14 mouse cellular contexts compared by ENCODE assay signal in the genomic region with DNA sequence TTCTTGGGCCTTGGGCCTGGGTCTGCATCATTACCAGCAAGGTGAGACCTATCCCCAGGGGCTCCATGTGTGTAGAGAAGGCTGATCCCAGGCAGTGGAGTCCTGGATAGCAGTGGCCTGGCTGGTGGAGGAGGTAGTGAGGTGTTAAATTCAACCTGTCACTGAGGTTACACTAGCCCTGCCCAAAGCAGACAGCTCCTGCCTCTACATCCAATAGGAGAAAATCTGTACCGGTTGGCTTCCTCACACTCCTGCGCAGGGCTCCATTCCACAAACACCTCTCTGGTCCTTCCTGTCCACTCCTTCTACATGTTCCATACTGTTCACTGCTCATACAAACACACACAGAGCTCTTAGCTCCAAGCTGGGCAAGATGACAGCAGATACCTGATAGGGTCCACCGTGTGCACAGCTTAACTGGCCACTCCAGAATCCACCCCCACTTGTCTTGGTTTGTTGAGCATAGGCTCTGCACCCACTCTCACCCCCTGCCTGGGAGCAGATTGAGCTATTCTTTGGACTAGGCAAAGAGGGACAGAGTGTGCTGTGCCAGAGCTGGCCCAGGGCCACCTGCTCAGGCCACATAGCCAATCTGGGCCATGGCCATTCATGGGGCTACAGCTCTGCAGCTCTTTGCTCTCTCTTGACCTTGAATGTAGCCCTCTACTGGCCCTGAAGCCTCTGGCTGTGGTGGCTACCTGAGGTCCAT. TPM values are rescaled to one million over a fixed set of nuclear protein-coding genes. Genes with fewer than 3 reads are reported as not detected.
DNase-seq lines count a peak whose midpoint lies in the region.
"Had no signal": no experiment of that assay in that cellular context is flagged by ENCODE, and none has a peak within 500 bp of the region (broad histone marks: within the 10 kb centered on the region; RNA-seq: fewer than 3 reads in every experiment).

No protein-coding gene starts in this region.

- H3K4me3 ChIP-seq in brown adipose tissue, adult 24 weeks (ENCODE audit: insufficient read depth, low read depth, low read length): no peak overlapping the region
- H3K4me3 ChIP-seq: hindbrain, embryonic 13.5 days; myocyte had no signal

- peak; percentile 72 for DNase-seq in kidney, adult 9 months
- DNase-seq in kidney, adult 11 months: no peak
- DNase-seq in adrenal gland, postnatal 10 days: peak; percentile 73
- DNase-seq in gastrocnemius, postnatal 36 days: peak; percentile 27 to 46
- no peak for DNase-seq in embryo, embryonic 10.5 days (ENCODE audit: low spot score)
- no peak for DNase-seq in urinary bladder, postnatal 10 days (ENCODE audit: low spot score)
- no peak for DNase-seq in urinary bladder, postnatal 14 days (ENCODE audit: low spot score)
- DNase-seq: lung, postnatal 36 days had no signal

- peak overlapping the region; percentile 33 for H3K27ac ChIP-seq in brown adipose tissue, adult 24 weeks (replicated peaks; ENCODE audit: low read depth, low read length)
- H3K27ac ChIP-seq: hindbrain, embryonic 13.5 days had no signal

- H3K4me1 ChIP-seq in brown adipose tissue, adult 24 weeks (ENCODE audit: control insufficient read depth, insufficient read depth, insufficient read length, low read length): peaks cover 17% of the 10 kb centered on the region
- H3K4me1 ChIP-seq: hindbrain, embryonic 13.5 days had no signal

- intact Hi-C loops in gastrocnemius, postnatal 36 days (cut with DNase I): no loop called here

RNA-seq across cellular contexts. Expression of gene Ptgds, which starts 8.3 kb away (rescaled TPM):
- total RNA-seq in adrenal gland, postnatal 10 days (2021): 1 to 10 TPM; 3.8 to 3.9 TPM
- 15.2 and 46.8 TPM in 2 replicates for polyA plus RNA-seq in brown adipose tissue, adult 24 weeks (2012; ENCODE audit: insufficient read depth, insufficient read length, missing spikeins)
- under 1 TPM in 1 of 2 experiments, not detected in 1; 0.39 TPM for total RNA-seq in gastrocnemius, postnatal 36 days (2021)
- polyA plus RNA-seq: limb, embryonic 11.5 days had no signal

RNA-seq across cellular contexts. Expression of gene Lcn12, which starts 15.6 kb away (rescaled TPM):
- total RNA-seq in adrenal gland, postnatal 10 days (2021): not detected
- polyA plus RNA-seq in brown adipose tissue, adult 24 weeks (2012; ENCODE audit: insufficient read depth, insufficient read length, missing spikeins): not detected in 2 replicates
- not detected for total RNA-seq in gastrocnemius, postnatal 36 days (2021)
- total RNA-seq: ES-E14 had no signal
- polyA plus RNA-seq: hindbrain, embryonic 13.5 days; limb, embryonic 11.5 days; myocyte; spleen, adult 2 months had no signal

RNA-seq across cellular contexts. Expression of gene Paxx, which starts 17.2 kb away (rescaled TPM):
- 10 to 100 TPM; 33.1 to 42.3 TPM for total RNA-seq in adrenal gland, postnatal 10 days (2021)
- polyA plus RNA-seq in brown adipose tissue, adult 24 weeks (2012; ENCODE audit: insufficient read depth, insufficient read length, missing spikeins): 195 and 218 TPM in 2 replicates
- 10 to 100 TPM; 13.4 to 13.6 TPM for total RNA-seq in gastrocnemius, postnatal 36 days (2021)

RNA-seq across cellular contexts. Expression of gene Clic3, which starts 21.5 kb away (rescaled TPM):
- total RNA-seq in adrenal gland, postnatal 10 days (2021): under 1 TPM; 0.90 to 0.91 TPM
- not detected in 2 replicates for polyA plus RNA-seq in brown adipose tissue, adult 24 weeks (2012; ENCODE audit: insufficient read depth, insufficient read length, missing spikeins)
- total RNA-seq in gastrocnemius, postnatal 36 days (2021): under 1 TPM; 0.35 to 0.46 TPM
- polyA plus RNA-seq: limb, embryonic 11.5 days had no signal

RNA-seq across cellular contexts. Expression of gene Fbxw5, which starts 22.4 kb away (rescaled TPM):
- total RNA-seq in adrenal gland, postnatal 10 days (2021): 10 to 100 TPM; 73.1 to 88.8 TPM
- 41.1 and 47.3 TPM in 2 replicates for polyA plus RNA-seq in brown adipose tissue, adult 24 weeks (2012; ENCODE audit: insufficient read depth, insufficient read length, missing spikeins)
- 10 to 100 TPM; 75.3 to 83.6 TPM for total RNA-seq in gastrocnemius, postnatal 36 days (2021)

Comparison
In these comparisons a context has a peak if more than half of its experiments do, and no peak if none do; other contexts are left out.
1. DNase-seq: peak in kidney, adult 9 months (single experiment), adrenal gland, postnatal 10 days (single experiment) and gastrocnemius, postnatal 36 days (2 of 2); none in kidney, adult 11 months (single experiment), embryo, embryonic 10.5 days (single experiment), urinary bladder, postnatal 10 days (single experiment) and urinary bladder, postnatal 14 days (single experiment).